Mouse (Mus musculus): ENCODE results near the gene Arhgap24. TPM values are rescaled to one million over a fixed set of nuclear protein-coding genes. Genes with fewer than 3 reads are reported as not detected.
A peak's percentile ranks its signal among the peaks of the same experiment; 100 is the strongest.

Gene Arhgap24
- polyA plus RNA-seq, 1 experiment from 2014 or later: 17.7 TPM

DNA sequence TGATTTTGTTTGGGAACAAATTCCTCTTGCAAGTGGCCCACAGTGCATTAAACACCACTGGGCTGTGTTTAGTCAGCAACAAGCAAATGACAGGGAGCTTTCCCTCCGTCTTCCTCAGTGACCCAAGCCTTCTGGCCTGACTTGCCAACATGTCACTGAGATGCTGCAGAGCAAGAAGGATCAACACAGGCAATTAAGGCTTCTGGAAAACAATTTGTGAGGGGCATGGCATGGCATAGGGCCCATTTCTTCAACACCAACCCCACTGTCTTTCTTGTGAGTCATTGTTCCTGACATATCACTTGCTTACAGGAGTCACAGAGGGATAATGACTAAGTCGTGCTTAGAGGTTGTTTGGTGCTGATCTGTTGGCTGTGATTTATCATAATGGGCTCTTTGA, 196.0 kb downstream of the Arhgap24 start:
- 33% methylated on average over 2 of the region's 2 CpGs for WGBS
- no peak for ATAC-seq (ENCODE audit: insufficient number of reproducible peaks, insufficient read depth, low FRiP score, low TSS enrichment, low read depth)
- Histone ChIP-seq H3K4me1 (replicated peaks) (peaks cover 21% of the 10 kb centered on the region), H3K9ac (replicated peaks) (no peak overlapping the region), H3K27me3 (no peaks in the 10 kb centered on the region), H3K4me2 (no peak overlapping the region), H3K36me3 (no peaks in the 10 kb centered on the region), H3K9me3 (no peaks in the 10 kb centered on the region), H3K27ac (no peak overlapping the region), H3K4me3 (replicated peaks) (no peak overlapping the region)

GRCm38 (mm10) chr5:102687673-102688072, 206.5 kb downstream of the Arhgap24 start:
- Histone ChIP-seq H3K9ac (replicated peaks) (no peak overlapping the region), H3K36me3 (no peaks in the 10 kb centered on the region), H3K27me3 (no peaks in the 10 kb centered on the region), H3K4me2 (no peak overlapping the region), H3K4me1 (replicated peaks) (no peaks in the 10 kb centered on the region), H3K4me3 (replicated peaks) (no peak overlapping the region), H3K9me3 (no peaks in the 10 kb centered on the region), H3K27ac (no peak overlapping the region)
- 78% methylated on average over 5 of the region's 5 CpGs for WGBS
- ATAC-seq (ENCODE audit: insufficient number of reproducible peaks, insufficient read depth, low FRiP score, low TSS enrichment, low read depth): no peak

GRCm38 (mm10) chr5:102692487-102692886, 211.3 kb downstream of the Arhgap24 start:
- no peaks in the 10 kb centered on the region for H3K36me3 ChIP-seq
- H3K27ac ChIP-seq: no peak overlapping the region
- H3K4me2 ChIP-seq: no peak overlapping the region
- WGBS: 15% methylated on average over 4 of the region's 4 CpGs
- ATAC-seq (ENCODE audit: insufficient number of reproducible peaks, insufficient read depth, low FRiP score, low TSS enrichment, low read depth): no peak; the same call in 1 of the 2 replicates
- no peaks in the 10 kb centered on the region for H3K4me1 ChIP-seq (replicated peaks)
- H3K9me3 ChIP-seq: no peaks in the 10 kb centered on the region
- no peak overlapping the region for H3K9ac ChIP-seq (replicated peaks)
- H3K4me3 ChIP-seq (replicated peaks): no peak overlapping the region
- no peaks in the 10 kb centered on the region for H3K27me3 ChIP-seq

GRCm38 (mm10) chr5:102693192-102693591, 212.0 kb downstream of the Arhgap24 start:
- H3K36me3 ChIP-seq: no peaks in the 10 kb centered on the region
- no peak overlapping the region for H3K9ac ChIP-seq (replicated peaks)
- H3K27me3 ChIP-seq: no peaks in the 10 kb centered on the region
- no peak overlapping the region for H3K4me2 ChIP-seq
- no peaks in the 10 kb centered on the region for H3K4me1 ChIP-seq (replicated peaks)
- no peaks in the 10 kb centered on the region for H3K9me3 ChIP-seq
- 77% methylated on average over 2 of the region's 2 CpGs for WGBS
- no peak for ATAC-seq (ENCODE audit: insufficient number of reproducible peaks, insufficient read depth, low FRiP score, low TSS enrichment, low read depth)
- no peak overlapping the region for H3K27ac ChIP-seq
- no peak overlapping the region for H3K4me3 ChIP-seq (replicated peaks)

DNA sequence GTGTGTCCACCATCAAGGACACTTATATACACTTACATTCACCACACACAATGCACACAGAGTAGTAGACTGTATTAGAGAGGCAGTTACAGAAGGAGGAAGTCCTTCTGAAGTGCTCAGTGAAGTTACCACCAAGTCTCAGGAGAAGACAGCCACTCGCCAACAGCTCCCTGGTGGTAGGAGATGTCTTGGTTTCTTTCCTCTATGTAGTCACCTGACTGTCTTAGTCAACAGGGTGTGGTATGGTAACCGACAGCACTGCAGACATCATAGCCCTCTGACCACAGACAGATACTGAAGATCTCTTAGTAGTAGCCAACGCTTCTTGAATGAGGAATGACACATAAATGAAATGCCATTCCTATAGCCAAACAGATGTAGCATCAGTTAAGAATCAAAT, 212.7 kb downstream of the Arhgap24 start:
- Histone ChIP-seq H3K27me3 (no peaks in the 10 kb centered on the region), H3K4me2 (no peak overlapping the region), H3K9me3 (no peaks in the 10 kb centered on the region), H3K4me3 (replicated peaks) (no peak overlapping the region), H3K4me1 (replicated peaks) (no peaks in the 10 kb centered on the region), H3K27ac (no peak overlapping the region), H3K36me3 (no peaks in the 10 kb centered on the region), H3K9ac (replicated peaks) (no peak overlapping the region)
- WGBS: 85% methylated on average over 3 of the region's 3 CpGs
- no peak for ATAC-seq (ENCODE audit: insufficient number of reproducible peaks, insufficient read depth, low FRiP score, low TSS enrichment, low read depth)

- Histone ChIP-seq H3K36me3 (no peaks in the 10 kb centered on the region), H3K27ac (no peak overlapping the region), H3K9ac (replicated peaks) (no peak overlapping the region), H3K9me3 (no peaks in the 10 kb centered on the region), H3K4me2 (no peak overlapping the region), H3K27me3 (no peaks in the 10 kb centered on the region), H3K4me3 (replicated peaks) (no peak overlapping the region), H3K4me1 (replicated peaks) (no peaks in the 10 kb centered on the region)
- no peak for ATAC-seq (ENCODE audit: insufficient number of reproducible peaks, insufficient read depth, low FRiP score, low TSS enrichment, low read depth)
- 70% methylated on average over 1 of the region's 1 CpGs for WGBS
These were observed 216.6 kb downstream of the Arhgap24 start for GRCm38 (mm10) chr5:102697784-102698183.

DNA sequence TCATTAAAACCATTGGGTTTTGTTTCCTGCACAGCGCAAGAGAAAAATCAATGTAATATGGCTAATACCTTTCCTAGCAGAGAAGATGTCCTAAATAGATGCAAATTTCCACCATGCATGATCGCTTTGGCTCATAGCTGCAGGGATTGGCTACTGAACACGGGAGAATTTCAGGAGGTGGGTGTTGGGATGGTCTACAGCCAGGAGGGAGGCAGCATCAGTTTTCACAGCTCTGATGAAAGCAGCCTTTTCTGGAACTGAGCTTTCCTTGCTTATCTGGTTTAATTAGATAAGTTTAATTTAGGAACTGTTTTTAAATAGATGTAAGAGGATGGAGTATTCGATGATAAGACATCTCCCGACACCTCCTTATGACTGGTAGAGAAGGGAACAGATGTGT, 217.2 kb downstream of the Arhgap24 start:
- Histone ChIP-seq H3K4me3 (replicated peaks) (no peak overlapping the region), H3K27me3 (no peaks in the 10 kb centered on the region), H3K27ac (no peak overlapping the region), H3K9ac (replicated peaks) (no peak overlapping the region), H3K4me2 (no peak overlapping the region), H3K4me1 (replicated peaks) (no peaks in the 10 kb centered on the region), H3K9me3 (no peaks in the 10 kb centered on the region), H3K36me3 (no peaks in the 10 kb centered on the region)
- 84% methylated on average over 5 of the region's 5 CpGs for WGBS
- no peak for ATAC-seq (ENCODE audit: insufficient number of reproducible peaks, insufficient read depth, low FRiP score, low TSS enrichment, low read depth)

- WGBS: 96% methylated on average over 2 of the region's 2 CpGs
These were observed 217.7 kb downstream of the Arhgap24 start for GRCm38 (mm10) chr5:102698891-102699290.

GRCm38 (mm10) chr5:102702581-102702980, 221.4 kb downstream of the Arhgap24 start:
- Histone ChIP-seq H3K27ac (no peak overlapping the region), H3K4me3 (replicated peaks) (no peak overlapping the region), H3K9ac (replicated peaks) (no peak overlapping the region), H3K9me3 (no peaks in the 10 kb centered on the region), H3K27me3 (no peaks in the 10 kb centered on the region), H3K4me1 (replicated peaks) (peaks cover 14% of the 10 kb centered on the region), H3K36me3 (no peaks in the 10 kb centered on the region), H3K4me2 (no peak overlapping the region)
- ATAC-seq (ENCODE audit: insufficient number of reproducible peaks, insufficient read depth, low FRiP score, low TSS enrichment, low read depth): no peak
- WGBS: 70% methylated on average over 6 of the region's 6 CpGs

More at GRCm38 (mm10) chr5:102698891-102699290, 217.7 kb downstream of the Arhgap24 start:
- H3K4me3 ChIP-seq (replicated peaks): no peak overlapping the region
- no peaks in the 10 kb centered on the region for H3K27me3 ChIP-seq
- no peaks in the 10 kb centered on the region for H3K9me3 ChIP-seq
- H3K4me2 ChIP-seq: no peak overlapping the region
- no peak for ATAC-seq (ENCODE audit: insufficient number of reproducible peaks, insufficient read depth, low FRiP score, low TSS enrichment, low read depth)
- H3K27ac ChIP-seq: no peak overlapping the region
- no peak overlapping the region for H3K9ac ChIP-seq (replicated peaks)
- H3K36me3 ChIP-seq: no peaks in the 10 kb centered on the region
- peaks cover 3% of the 10 kb centered on the region; the same call in 1 of the 2 replicates for H3K4me1 ChIP-seq (replicated peaks)

- Histone ChIP-seq H3K4me1 (replicated peaks) (peaks cover 14% of the 10 kb centered on the region), H3K9ac (replicated peaks) (no peak overlapping the region), H3K4me3 (replicated peaks) (no peak overlapping the region), H3K4me2 (no peak overlapping the region), H3K36me3 (no peaks in the 10 kb centered on the region), H3K9me3 (no peaks in the 10 kb centered on the region), H3K27me3 (no peaks in the 10 kb centered on the region), H3K27ac (no peak overlapping the region)
- peak; percentile 37; the same call in 1 of the 2 replicates for ATAC-seq (ENCODE audit: insufficient number of reproducible peaks, insufficient read depth, low FRiP score, low TSS enrichment, low read depth)
- 63% methylated on average over 5 of the region's 5 CpGs for WGBS
These were observed 222.3 kb downstream of the Arhgap24 start for GRCm38 (mm10) chr5:102703325-102704099.

- WGBS: 4% methylated on average over 2 of the region's 2 CpGs
- Histone ChIP-seq H3K36me3 (no peaks in the 10 kb centered on the region), H3K9ac (replicated peaks) (no peak overlapping the region), H3K4me3 (replicated peaks) (no peak overlapping the region), H3K27me3 (no peaks in the 10 kb centered on the region), H3K4me2 (no peak overlapping the region), H3K4me1 (replicated peaks) (peaks cover 14% of the 10 kb centered on the region), H3K27ac (no peak overlapping the region), H3K9me3 (no peaks in the 10 kb centered on the region)
- no peak for ATAC-seq (ENCODE audit: insufficient number of reproducible peaks, insufficient read depth, low FRiP score, low TSS enrichment, low read depth)
These were observed 224.0 kb downstream of the Arhgap24 start for GRCm38 (mm10) chr5:102705170-102705569.

DNA sequence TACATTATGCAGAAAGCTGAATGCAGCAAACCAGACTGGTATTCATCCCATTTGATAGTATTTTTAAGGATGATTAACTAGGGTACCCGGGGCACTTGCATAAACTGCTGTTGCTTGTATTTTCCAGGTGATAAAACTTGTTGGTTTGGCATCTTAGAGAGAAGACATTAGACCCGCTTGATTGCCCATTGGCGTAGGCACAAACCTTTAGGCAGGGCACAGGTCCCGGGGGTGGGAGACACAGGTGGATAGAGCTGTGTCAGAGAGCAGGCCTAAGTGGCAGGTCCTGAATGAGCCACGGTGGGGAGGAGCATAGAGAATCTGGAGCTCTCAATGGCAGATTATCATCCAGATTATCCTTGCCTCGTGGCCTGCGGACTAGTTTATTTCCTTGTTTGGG, 229.1 kb downstream of the Arhgap24 start:
- Histone ChIP-seq H3K4me2 (no peak overlapping the region), H3K9ac (replicated peaks) (no peak overlapping the region), H3K27ac (no peak overlapping the region), H3K9me3 (no peaks in the 10 kb centered on the region), H3K4me3 (replicated peaks) (no peak overlapping the region), H3K4me1 (replicated peaks) (peaks cover 4% of the 10 kb centered on the region), H3K36me3 (no peaks in the 10 kb centered on the region), H3K27me3 (no peaks in the 10 kb centered on the region)
- WGBS: 88% methylated on average over 7 of the region's 7 CpGs
- no peak for ATAC-seq (ENCODE audit: insufficient number of reproducible peaks, insufficient read depth, low FRiP score, low TSS enrichment, low read depth)

Data from limb, embryonic 12.5 days (tissue).